Mouse (Mus musculus): ENCODE data around the gene Fam129c.

DNA sequence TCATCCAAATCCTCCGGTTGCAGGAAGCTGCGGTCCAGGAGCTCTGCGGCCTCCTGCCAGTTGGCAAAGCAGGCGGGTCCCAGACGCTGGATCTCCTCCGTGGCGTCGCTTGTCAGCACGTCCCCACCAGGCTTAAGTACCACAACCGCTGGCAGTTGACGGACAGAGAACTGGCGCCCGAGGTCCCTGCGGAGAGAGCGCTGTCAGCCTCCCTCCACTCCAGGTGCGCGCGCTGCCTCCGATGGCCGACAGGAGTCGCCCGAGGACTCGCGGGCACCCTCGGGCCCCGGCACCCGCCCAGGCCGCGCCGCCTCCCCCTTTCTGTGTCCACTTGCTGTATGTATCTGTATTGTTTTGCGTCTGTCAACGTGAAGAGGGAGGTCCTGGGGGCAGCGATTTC, 34.7 kb upstream of the Fam129c start:
- TF ChIP-seq CTCF (IDR thresholded peaks at IDR 0.05; ENCODE audit: low read depth, low read length) (peak; percentile 53; the same call in 1 of the 2 replicates), POLR2A (IDR thresholded peaks at IDR 0.05; ENCODE audit: borderline replicate concordance, low read depth, low read length) (no peak)

All from bone marrow macrophage, adult 2 months (primary cell).